Mouse (Mus musculus) liver, embryonic 11.5 days (tissue): Measurements from ENCODE around the gene Rasa2. TPM values are rescaled to one million over a fixed set of nuclear protein-coding genes. Genes with fewer than 3 reads are reported as not detected.
A peak's percentile ranks its signal among the peaks of the same experiment; 100 is the strongest.

Source experiments
- ATAC-seq: fragments of 200-750 bp; cut with Nextera tagmentation; replicated peaks from 2 replicates; pipeline ENCODE4 v1.8.0; 2017; ENCODE audit warnings: moderate number of reproducible peaks, mild to moderate bottlenecking, moderate TSS enrichment, moderate library complexity; ENCODE audit not compliant: low FRiP score
- DNase-seq: peaks from one replicate; pipeline ENCODE4 v3.0.0-alpha.2; 2017; ENCODE audit warnings: low spot score
- H3K27ac ChIP-seq: fragments of 300-500 bp; sonication (generic); 2 replicates; pipeline ENCODE4 v1.5.1; 2014; ENCODE audit warnings: mild to moderate bottlenecking, low read depth, low read length, control low read depth
- H3K27me3 ChIP-seq: fragments of 300-500 bp; sonication (generic); replicated peaks from 2 replicates; pipeline ENCODE4 v1.6.1; 2014; ENCODE audit warnings: low read length, mixed read lengths; ENCODE audit not compliant: control insufficient read depth, insufficient read depth
- H3K36me3 ChIP-seq: fragments of 300-500 bp; sonication (generic); 2 replicates; pipeline ENCODE4 v1.6.1; 2014; ENCODE audit warnings: mild to moderate bottlenecking, low read length, moderate library complexity, mixed read lengths; ENCODE audit not compliant: control insufficient read depth, insufficient read depth
- H3K4me1 ChIP-seq: fragments of 300-500 bp; sonication (generic); replicated peaks from 2 replicates; pipeline ENCODE4 v1.6.1; 2014; ENCODE audit warnings: low read length, mixed read lengths; ENCODE audit not compliant: control insufficient read depth, insufficient read depth
- H3K4me2 ChIP-seq: fragments of 300-500 bp; sonication (generic); 2 replicates; pipeline ENCODE4 v1.6.1; 2014; ENCODE audit warnings: mild to moderate bottlenecking, control low read depth, moderate library complexity
- H3K4me3 ChIP-seq: fragments of 300-500 bp; sonication (generic); 2 replicates; pipeline ENCODE4 v1.5.1; 2014; ENCODE audit warnings: low read depth, low read length, control low read depth
- H3K9ac ChIP-seq: fragments of 300-500 bp; sonication (generic); 2 replicates; pipeline ENCODE4 v1.6.1; 2014; ENCODE audit warnings: low read depth, low read length, control low read depth
- H3K9me3 ChIP-seq: fragments of 300-500 bp; sonication (generic); 2 replicates; pipeline ENCODE4 v1.6.1; 2016; ENCODE audit warnings: low read length, inconsistent platforms, mixed read lengths; ENCODE audit not compliant: control insufficient read depth
- WGBS: fragments of 180-500 bp; shearing (Covaris S2); extraction: QIAGEN DNeasy Blood & Tissue Kit; methylation state at CpG from one replicate; pipeline ENCODE4 v1.1.7; 2014; 5-methylcytosine and 5-hydroxymethylcytosine counted together
- polyA plus RNA-seq: library from polyadenylated mRNA; unstranded; fragments of >200 nt; fragmentation: Nextera tagmentation; extraction: Ambion mirVana; gene quantifications from 2 replicates; pipeline ENCODE4 v1.2.1, GENCODE M21; 2014

Rasa2 gene
- polyA plus RNA-seq, 1 experiment from 2014 or later: 9.7 TPM

GRCm38 (mm10) chr9:96671249-96671648, 39.8 kb upstream of the Rasa2 start:
- Histone ChIP-seq H3K27me3 (no peaks in the 10 kb centered on the region), H3K36me3 (no peaks in the 10 kb centered on the region), H3K4me3 (no peak overlapping the region), H3K9ac (no peak overlapping the region), H3K4me2 (no peak overlapping the region), H3K27ac (no peak overlapping the region), H3K9me3 (no peaks in the 10 kb centered on the region), H3K4me1 (no peaks in the 10 kb centered on the region)
- DNase-seq: no peak
- no peak for ATAC-seq
- 89% methylated on average over 12 of the region's 12 CpGs for WGBS

DNA sequence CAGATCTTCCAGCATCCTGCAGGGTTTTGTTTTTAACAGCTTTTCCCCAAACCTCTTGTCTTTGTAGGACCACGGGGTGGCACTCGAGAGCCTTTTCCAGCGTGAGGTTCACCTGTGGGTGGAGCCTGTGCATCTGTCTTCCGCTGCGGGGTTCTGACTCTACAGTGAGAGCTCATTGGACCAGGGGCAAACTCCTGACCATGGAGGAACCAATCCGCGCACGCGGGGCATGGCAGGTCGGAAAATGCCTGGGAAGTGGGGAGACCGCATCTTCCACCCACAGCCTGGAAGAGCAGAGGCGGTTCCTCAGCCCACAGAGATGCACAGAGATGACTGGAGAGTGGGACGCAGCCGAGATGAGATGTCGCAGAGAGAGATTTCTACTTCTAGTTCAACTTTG, 38.5 kb upstream of the Rasa2 start:
- no peak overlapping the region for H3K27ac ChIP-seq
- H3K9me3 ChIP-seq: no peaks in the 10 kb centered on the region
- no peak overlapping the region for H3K9ac ChIP-seq
- peak overlapping the region; percentile 64 for H3K4me2 ChIP-seq
- no peaks in the 10 kb centered on the region for H3K27me3 ChIP-seq
- DNase-seq (peak; percentile 84), ATAC-seq (peak; percentile 100)
- no peaks in the 10 kb centered on the region for H3K36me3 ChIP-seq
- H3K4me1 ChIP-seq: no peaks in the 10 kb centered on the region
- WGBS: 3% methylated on average over 15 of the region's 15 CpGs
- H3K4me3 ChIP-seq: peak overlapping the region; percentile 25

DNA sequence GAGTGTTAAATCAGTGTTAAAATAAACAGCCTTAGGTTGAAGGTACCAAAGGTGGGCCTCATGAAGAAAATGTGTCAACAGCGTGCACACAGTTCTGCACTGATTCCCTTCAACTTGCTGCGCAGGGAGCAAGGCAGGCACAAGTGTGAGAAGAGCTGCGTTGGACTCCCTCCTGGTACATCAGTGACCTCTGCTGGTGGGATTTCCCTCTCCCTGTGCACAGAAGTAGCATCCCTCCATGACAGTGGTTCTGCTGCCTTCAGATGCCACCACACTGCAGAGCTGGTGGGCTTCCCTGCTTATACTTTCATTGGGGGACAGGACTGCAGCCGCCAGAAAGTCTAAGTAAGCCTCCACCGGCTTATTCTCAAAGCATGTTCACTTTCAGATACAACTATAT, 37.2 kb upstream of the Rasa2 start:
- Histone ChIP-seq H3K4me1 (no peaks in the 10 kb centered on the region), H3K36me3 (no peaks in the 10 kb centered on the region), H3K27ac (no peak overlapping the region), H3K9ac (no peak overlapping the region), H3K9me3 (no peaks in the 10 kb centered on the region), H3K27me3 (no peaks in the 10 kb centered on the region), H3K4me2 (no peak overlapping the region), H3K4me3 (no peak overlapping the region)
- ATAC-seq (0 out of 2 replicates have a peak, but pooled peaks have one; percentile 40), DNase-seq (no peak)
- 54% methylated on average over 5 of the region's 5 CpGs for WGBS

GRCm38 (mm10) chr9:96660510-96661244, 29.3 kb upstream of the Rasa2 start:
- DNase-seq: no peak
- 72% methylated on average over 10 of the region's 10 CpGs for WGBS
- no peaks in the 10 kb centered on the region for H3K4me1 ChIP-seq

DNA sequence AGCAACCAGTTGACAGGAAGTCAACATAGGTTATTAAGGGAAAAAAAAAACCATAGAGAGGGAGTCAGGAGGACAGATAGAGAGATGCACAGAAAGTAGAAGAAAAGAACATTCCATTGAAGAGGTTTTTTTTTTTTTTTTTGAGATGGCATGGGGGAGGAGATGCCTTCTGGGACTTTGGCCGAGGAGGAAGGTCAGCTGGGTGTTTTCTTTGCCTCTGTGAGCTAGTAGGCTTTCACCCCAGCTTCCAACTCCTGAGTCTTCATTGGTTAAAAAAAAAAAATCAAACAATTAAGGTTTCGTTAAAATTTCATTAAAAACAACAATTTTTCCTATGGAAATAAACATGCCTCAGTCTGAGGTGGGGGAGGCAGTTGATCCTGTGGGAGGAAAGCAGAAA, 28.4 kb upstream of the Rasa2 start:
- Histone ChIP-seq H3K9me3 (no peaks in the 10 kb centered on the region), H3K27ac (no peak overlapping the region), H3K36me3 (no peaks in the 10 kb centered on the region), H3K4me2 (no peak overlapping the region), H3K4me1 (no peaks in the 10 kb centered on the region), H3K4me3 (no peak overlapping the region), H3K9ac (no peak overlapping the region), H3K27me3 (no peaks in the 10 kb centered on the region)
- no peak for DNase-seq
- no peak for ATAC-seq
- WGBS: 69% methylated on average over 2 of the region's 2 CpGs

More at GRCm38 (mm10) chr9:96660510-96661244, 29.3 kb upstream of the Rasa2 start:
- ATAC-seq: no peak
- H3K4me3 ChIP-seq: no peak overlapping the region
- no peaks in the 10 kb centered on the region for H3K36me3 ChIP-seq
- no peaks in the 10 kb centered on the region for H3K27me3 ChIP-seq
- H3K9me3 ChIP-seq: no peaks in the 10 kb centered on the region
- H3K4me2 ChIP-seq: no peak overlapping the region
- H3K27ac ChIP-seq: no peak overlapping the region
- no peak overlapping the region for H3K9ac ChIP-seq

- ATAC-seq (no peak), DNase-seq (no peak)
- Histone ChIP-seq H3K9me3 (no peaks in the 10 kb centered on the region), H3K4me2 (no peak overlapping the region), H3K27me3 (no peaks in the 10 kb centered on the region; the same call in 1 of the 2 replicates), H3K4me1 (0 out of 2 replicates have a peak, but pooled peaks cover 2% of the 10 kb centered on the region), H3K36me3 (no peaks in the 10 kb centered on the region), H3K4me3 (no peak overlapping the region), H3K9ac (no peak overlapping the region), H3K27ac (no peak overlapping the region)
- WGBS: 39% methylated on average over 4 of the region's 4 CpGs
These were observed 22.1 kb upstream of the Rasa2 start for GRCm38 (mm10) chr9:96653538-96653937.

DNA sequence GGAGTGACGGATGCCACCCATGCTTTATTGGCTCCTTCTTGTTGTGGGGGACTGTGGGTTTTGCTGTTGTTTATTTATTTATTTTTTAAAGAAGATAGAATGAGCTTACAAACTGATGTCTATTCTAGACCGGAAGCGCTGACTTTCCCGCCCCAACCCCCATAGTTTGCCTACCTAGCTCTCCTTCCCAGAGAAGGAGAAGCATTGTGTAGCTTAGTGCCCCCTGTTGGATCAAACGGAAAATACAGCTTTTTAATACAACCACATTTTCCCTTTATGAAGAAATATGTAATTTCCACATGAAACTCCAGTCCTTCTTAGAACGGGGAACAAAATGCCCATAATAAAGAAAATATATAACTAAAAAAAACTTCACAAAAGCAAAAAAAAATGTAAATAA, 21.3 kb upstream of the Rasa2 start:
- 44% methylated on average over 6 of the region's 6 CpGs for WGBS
- no peak for DNase-seq
- H3K4me3 ChIP-seq: no peak overlapping the region

DNA sequence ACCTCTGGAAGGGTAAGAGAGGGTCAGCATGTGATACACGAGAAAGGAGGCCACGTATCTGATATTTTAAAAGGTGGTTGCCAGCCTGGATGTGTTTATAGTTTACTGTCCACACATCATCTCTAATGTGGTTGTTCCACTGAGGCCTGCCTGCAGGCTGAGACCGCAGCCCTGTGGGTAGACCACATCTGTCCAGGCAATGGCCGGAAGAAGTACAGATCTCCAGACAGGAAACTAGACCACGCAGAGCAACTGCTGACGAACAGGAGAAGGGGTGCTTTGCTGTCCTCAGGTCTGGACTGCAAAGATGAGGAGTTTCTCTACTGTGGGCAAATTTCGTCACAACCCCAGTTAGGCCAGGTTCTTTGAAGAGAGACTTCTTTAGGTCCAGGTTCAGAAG, 19.4 kb upstream of the Rasa2 start:
- 0 out of 2 replicates have a peak, but pooled peaks cover 2% of the 10 kb centered on the region for H3K4me1 ChIP-seq
- WGBS: 37% methylated on average over 7 of the region's 7 CpGs
- no peak overlapping the region for H3K4me2 ChIP-seq
- H3K36me3 ChIP-seq: no peaks in the 10 kb centered on the region
- no peaks in the 10 kb centered on the region; the same call in 1 of the 2 replicates for H3K27me3 ChIP-seq
- no peak overlapping the region for H3K9ac ChIP-seq
- DNase-seq: no peak
- no peak overlapping the region for H3K27ac ChIP-seq
- no peak overlapping the region for H3K4me3 ChIP-seq
- no peak for ATAC-seq
- no peaks in the 10 kb centered on the region for H3K9me3 ChIP-seq

More for the DNA sequence above, 21.3 kb upstream of the Rasa2 start:
- Histone ChIP-seq H3K9ac (no peak overlapping the region), H3K27me3 (no peaks in the 10 kb centered on the region; the same call in 1 of the 2 replicates), H3K9me3 (no peaks in the 10 kb centered on the region), H3K27ac (no peak overlapping the region), H3K4me1 (0 out of 2 replicates have a peak, but pooled peaks cover 2% of the 10 kb centered on the region), H3K36me3 (no peaks in the 10 kb centered on the region), H3K4me2 (no peak overlapping the region)
- no peak for ATAC-seq

DNA sequence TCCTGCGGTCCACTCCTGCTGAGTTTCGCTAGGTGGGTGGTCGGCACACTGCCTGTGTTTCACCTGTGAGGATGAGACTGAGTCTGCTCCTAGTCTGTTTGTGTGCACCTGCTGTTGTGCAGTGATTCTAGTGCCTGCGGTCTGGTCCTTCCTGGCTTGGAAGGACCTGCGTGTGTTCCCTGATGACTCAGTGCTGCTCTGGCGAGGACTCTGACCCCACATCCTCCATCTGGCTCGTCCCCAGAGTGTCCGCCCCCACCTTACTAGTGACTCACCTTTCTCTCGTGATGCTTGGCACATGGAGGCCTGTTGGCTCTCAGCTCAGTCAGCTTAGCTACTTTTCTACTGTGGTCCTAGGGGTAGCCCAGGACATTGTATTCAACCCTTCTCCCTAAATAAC, 18.5 kb upstream of the Rasa2 start:
- Histone ChIP-seq H3K4me1 (0 out of 2 replicates have a peak, but pooled peaks cover 2% of the 10 kb centered on the region), H3K4me3 (no peak overlapping the region), H3K27ac (no peak overlapping the region), H3K9ac (no peak overlapping the region), H3K36me3 (no peaks in the 10 kb centered on the region), H3K9me3 (no peaks in the 10 kb centered on the region), H3K4me2 (no peak overlapping the region), H3K27me3 (no peaks in the 10 kb centered on the region; the same call in 1 of the 2 replicates)
- DNase-seq (no peak), ATAC-seq (no peak)
- 55% methylated on average over 9 of the region's 9 CpGs for WGBS
